Mouse (Mus musculus): Measurements from ENCODE around the gene Dpyd. TPM values are rescaled to one million over a fixed set of nuclear protein-coding genes. Genes with fewer than 3 reads are reported as not detected.

Dpyd gene
- polyA plus RNA-seq, 1 experiment, result 1.0 TPM

- no peaks in the 10 kb centered on the region for H3K27me3 ChIP-seq (ENCODE audit: control insufficient read depth, insufficient read depth, low read length)
- H3K36me3 ChIP-seq (ENCODE audit: control insufficient read depth, insufficient read depth, low read length), result no peaks in the 10 kb centered on the region
- no peak overlapping the region for H3K27ac ChIP-seq (ENCODE audit: control insufficient read depth, insufficient read depth, low read depth, low read length)
- no peaks in the 10 kb centered on the region for H3K4me1 ChIP-seq (ENCODE audit: control insufficient read depth, insufficient read depth, low read length)
- no peak overlapping the region for H3K4me3 ChIP-seq (ENCODE audit: control insufficient read depth, low read depth, low read length)
- TF ChIP-seq CTCF (IDR thresholded peaks at IDR 0.05; ENCODE audit: control insufficient read depth, insufficient read depth, insufficient replicate concordance, low read depth, low read length) (no peak), POLR2A (IDR thresholded peaks at IDR 0.05; ENCODE audit: control insufficient read depth, low read depth, low read length) (no peak)
Measured at GRCm38 (mm10) chr3:118676052-118676777, 114.3 kb downstream of the Dpyd start.

GRCm38 (mm10) chr3:118680803-118681202, 118.9 kb downstream of the Dpyd start:
- Histone ChIP-seq H3K4me1 (ENCODE audit: control insufficient read depth, insufficient read depth, low read length) (no peaks in the 10 kb centered on the region), H3K4me3 (ENCODE audit: control insufficient read depth, low read depth, low read length) (no peak overlapping the region), H3K27ac (ENCODE audit: control insufficient read depth, insufficient read depth, low read depth, low read length) (no peak overlapping the region), H3K27me3 (ENCODE audit: control insufficient read depth, insufficient read depth, low read length) (no peaks in the 10 kb centered on the region), H3K36me3 (ENCODE audit: control insufficient read depth, insufficient read depth, low read length) (no peaks in the 10 kb centered on the region)
- TF ChIP-seq CTCF (IDR thresholded peaks at IDR 0.05; ENCODE audit: control insufficient read depth, insufficient read depth, insufficient replicate concordance, low read depth, low read length) (no peak), POLR2A (IDR thresholded peaks at IDR 0.05; ENCODE audit: control insufficient read depth, low read depth, low read length) (no peak)

DNA sequence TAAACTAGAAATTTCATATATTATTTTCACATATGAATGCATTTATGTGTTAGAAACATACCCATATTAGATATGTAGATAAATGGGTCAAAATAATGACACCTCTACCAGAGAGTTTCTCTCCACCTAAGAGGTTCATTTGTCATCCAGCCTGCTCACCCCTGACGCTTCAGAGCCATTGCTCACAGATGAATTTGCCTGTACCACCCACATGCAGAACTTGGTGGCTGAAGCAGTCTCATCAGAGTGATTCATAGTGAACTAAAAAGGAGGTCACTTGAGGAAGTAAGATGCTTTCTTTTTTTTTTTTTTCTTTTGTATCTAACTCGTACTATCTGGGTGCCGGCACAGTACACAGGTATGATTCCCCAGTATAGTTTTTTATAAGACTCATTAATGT, 188.3 kb downstream of the Dpyd start:
- H3K4me1 ChIP-seq (ENCODE audit: control insufficient read depth, insufficient read depth, low read length), result no peaks in the 10 kb centered on the region
- no peaks in the 10 kb centered on the region for H3K27me3 ChIP-seq (ENCODE audit: control insufficient read depth, insufficient read depth, low read length)
- TF ChIP-seq POLR2A (IDR thresholded peaks at IDR 0.05; ENCODE audit: control insufficient read depth, low read depth, low read length), result no peak
- TF ChIP-seq CTCF (IDR thresholded peaks at IDR 0.05; ENCODE audit: control insufficient read depth, insufficient read depth, insufficient replicate concordance, low read depth, low read length), result no peak
- H3K36me3 ChIP-seq (ENCODE audit: control insufficient read depth, insufficient read depth, low read length), result no peaks in the 10 kb centered on the region
- no peak overlapping the region for H3K4me3 ChIP-seq (ENCODE audit: control insufficient read depth, low read depth, low read length)
- no peak overlapping the region for H3K27ac ChIP-seq (ENCODE audit: control insufficient read depth, insufficient read depth, low read depth, low read length)

DNA sequence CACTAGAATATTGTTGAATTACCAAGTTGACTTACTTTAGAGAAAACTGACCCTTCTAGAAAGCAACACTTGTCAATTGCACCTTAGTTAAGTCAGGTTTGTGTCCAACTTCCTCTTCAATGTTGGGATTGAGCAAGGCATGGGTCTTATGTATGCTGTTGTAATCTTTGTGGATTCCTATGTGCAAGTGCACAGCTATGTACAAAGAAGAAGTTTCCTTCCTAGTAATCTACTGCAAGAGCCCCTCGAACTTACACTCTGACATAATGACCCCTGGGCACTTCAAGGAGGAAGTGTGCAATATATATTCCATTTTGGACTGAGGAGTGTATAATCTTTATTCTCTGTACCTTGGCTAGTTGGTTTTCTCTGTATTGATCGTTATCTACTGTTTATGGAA, 191.7 kb downstream of the Dpyd start:
- H3K36me3 ChIP-seq (ENCODE audit: control insufficient read depth, insufficient read depth, low read length), result no peaks in the 10 kb centered on the region
- H3K4me3 ChIP-seq (ENCODE audit: control insufficient read depth, low read depth, low read length), result no peak overlapping the region
- H3K27me3 ChIP-seq (ENCODE audit: control insufficient read depth, insufficient read depth, low read length), result no peaks in the 10 kb centered on the region
- TF ChIP-seq POLR2A (IDR thresholded peaks at IDR 0.05; ENCODE audit: control insufficient read depth, low read depth, low read length) (no peak), CTCF (IDR thresholded peaks at IDR 0.05; ENCODE audit: control insufficient read depth, insufficient read depth, insufficient replicate concordance, low read depth, low read length) (no peak)
- no peaks in the 10 kb centered on the region for H3K4me1 ChIP-seq (ENCODE audit: control insufficient read depth, insufficient read depth, low read length)
- H3K27ac ChIP-seq (ENCODE audit: control insufficient read depth, insufficient read depth, low read depth, low read length), result no peak overlapping the region

DNA sequence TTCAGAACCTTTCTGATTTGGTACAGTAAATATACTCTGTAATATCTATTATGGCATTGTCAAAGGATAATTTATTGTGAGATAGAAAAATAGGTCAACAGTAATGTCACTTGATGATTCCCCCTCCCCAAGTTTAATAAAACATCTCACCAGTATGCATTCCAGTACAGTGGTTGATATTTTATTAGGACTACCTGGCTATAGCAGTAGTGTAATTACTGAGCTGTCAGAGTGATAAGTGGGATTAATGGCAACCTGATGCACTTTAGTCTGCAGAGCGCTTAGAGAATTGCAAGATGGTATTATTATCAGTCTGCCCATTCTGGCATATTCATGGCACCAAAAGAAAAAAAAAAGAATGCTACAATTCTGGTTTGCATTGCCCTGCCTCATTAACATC, 194.2 kb downstream of the Dpyd start:
- TF ChIP-seq POLR2A (IDR thresholded peaks at IDR 0.05; ENCODE audit: control insufficient read depth, low read depth, low read length), result no peak
- no peak for TF ChIP-seq CTCF (IDR thresholded peaks at IDR 0.05; ENCODE audit: control insufficient read depth, insufficient read depth, insufficient replicate concordance, low read depth, low read length)
- no peaks in the 10 kb centered on the region for H3K36me3 ChIP-seq (ENCODE audit: control insufficient read depth, insufficient read depth, low read length)
- H3K27ac ChIP-seq (ENCODE audit: control insufficient read depth, insufficient read depth, low read depth, low read length), result no peak overlapping the region
- no peak overlapping the region for H3K4me3 ChIP-seq (ENCODE audit: control insufficient read depth, low read depth, low read length)
- no peaks in the 10 kb centered on the region for H3K4me1 ChIP-seq (ENCODE audit: control insufficient read depth, insufficient read depth, low read length)
- H3K27me3 ChIP-seq (ENCODE audit: control insufficient read depth, insufficient read depth, low read length), result no peaks in the 10 kb centered on the region

DNA sequence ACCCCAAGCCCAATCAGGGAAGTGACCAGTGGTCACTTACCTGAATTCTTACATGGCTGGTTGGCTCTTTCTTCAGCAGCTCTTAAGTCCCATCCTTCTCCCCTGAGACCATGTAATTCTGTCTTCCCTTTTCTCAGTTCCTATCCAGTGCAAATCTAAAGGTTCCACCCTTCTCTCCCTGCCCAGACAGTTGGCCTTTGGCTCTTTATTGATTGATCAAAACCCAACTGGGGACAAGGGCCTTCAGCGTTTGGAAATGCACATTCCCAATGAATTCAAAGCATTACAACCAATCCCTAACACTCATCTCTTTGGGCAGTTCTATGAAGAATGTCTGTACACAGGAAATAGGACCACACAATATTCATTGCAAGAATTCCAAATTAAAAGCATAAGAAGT, 251.0 kb downstream of the Dpyd start:
- Histone ChIP-seq H3K27ac (ENCODE audit: control insufficient read depth, insufficient read depth, low read depth, low read length) (no peak overlapping the region), H3K4me3 (ENCODE audit: control insufficient read depth, low read depth, low read length) (no peak overlapping the region), H3K4me1 (ENCODE audit: control insufficient read depth, insufficient read depth, low read length) (no peaks in the 10 kb centered on the region), H3K27me3 (ENCODE audit: control insufficient read depth, insufficient read depth, low read length) (no peaks in the 10 kb centered on the region), H3K36me3 (ENCODE audit: control insufficient read depth, insufficient read depth, low read length) (no peaks in the 10 kb centered on the region)
- TF ChIP-seq CTCF (IDR thresholded peaks at IDR 0.05; ENCODE audit: control insufficient read depth, insufficient read depth, insufficient replicate concordance, low read depth, low read length), result no peak
- no peak for TF ChIP-seq POLR2A (IDR thresholded peaks at IDR 0.05; ENCODE audit: control insufficient read depth, low read depth, low read length)

DNA sequence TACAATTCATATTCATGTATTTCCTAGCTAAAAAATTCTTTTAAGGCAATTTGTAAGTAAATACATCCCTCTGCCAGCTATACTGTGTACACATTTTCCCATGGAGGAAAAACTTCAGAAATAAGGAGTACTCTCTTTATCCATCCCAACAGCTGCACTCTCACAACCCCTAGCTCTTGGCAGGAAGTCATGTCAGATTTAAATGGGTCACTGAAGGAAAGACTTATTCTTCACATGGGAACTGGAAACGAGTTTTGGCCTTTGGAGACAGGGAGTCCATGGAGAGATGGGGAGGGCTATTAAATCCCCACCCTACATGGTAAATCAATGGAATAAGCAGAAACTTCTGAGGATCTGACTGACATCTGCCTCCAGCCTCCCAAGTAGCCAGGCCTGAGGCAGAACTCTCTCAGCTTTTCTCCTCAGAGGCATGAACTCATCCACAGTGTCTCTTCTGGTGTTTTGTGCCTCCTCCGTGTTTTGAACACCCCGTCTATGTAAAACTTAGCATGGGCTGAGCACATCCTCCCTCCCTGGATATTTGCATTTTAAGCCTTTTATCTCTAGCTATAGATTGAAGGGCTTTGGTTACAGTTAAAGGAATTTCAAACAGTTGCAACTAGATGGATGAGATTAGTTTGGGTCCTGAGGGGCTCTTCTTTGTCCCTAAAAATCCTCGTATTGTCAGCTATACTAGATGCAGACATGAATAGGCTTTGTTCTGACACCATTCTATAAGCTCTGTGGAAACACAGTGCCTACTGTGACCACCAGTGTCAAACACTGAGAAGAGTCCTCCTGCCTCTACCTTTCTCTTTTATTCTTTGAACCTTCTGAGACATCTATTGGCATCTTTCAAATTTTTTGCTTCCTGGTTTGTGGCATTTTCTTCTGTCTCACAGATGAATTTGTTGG, 288.9 kb downstream of the Dpyd start:
- no peaks in the 10 kb centered on the region for H3K27me3 ChIP-seq (ENCODE audit: control insufficient read depth, insufficient read depth, low read length)
- TF ChIP-seq CTCF (IDR thresholded peaks at IDR 0.05; ENCODE audit: control insufficient read depth, insufficient read depth, insufficient replicate concordance, low read depth, low read length) (no peak), POLR2A (IDR thresholded peaks at IDR 0.05; ENCODE audit: control insufficient read depth, low read depth, low read length) (no peak)
- no peaks in the 10 kb centered on the region for H3K4me1 ChIP-seq (ENCODE audit: control insufficient read depth, insufficient read depth, low read length)
- H3K4me3 ChIP-seq (ENCODE audit: control insufficient read depth, low read depth, low read length), result no peak overlapping the region
- H3K36me3 ChIP-seq (ENCODE audit: control insufficient read depth, insufficient read depth, low read length), result no peaks in the 10 kb centered on the region
- H3K27ac ChIP-seq (ENCODE audit: control insufficient read depth, insufficient read depth, low read depth, low read length), result no peak overlapping the region

Measured in testis, adult 2 months (tissue).